25 mouse cellular contexts compared by ENCODE assay signal in genomic region chr16:41235829-41236228, GRCm38 (mm10).
DNase-seq lines count a peak whose midpoint lies in the region; ATAC-seq and TF ChIP-seq lines count a peak whose summit lies in the region.
"Had no signal": no experiment of that assay in that cellular context is flagged by ENCODE, and none has a peak within 500 bp of the region (broad histone marks: within the 10 kb centered on the region; RNA-seq: fewer than 3 reads in every experiment).

No protein-coding gene starts in this region.

- H3K36me3 ChIP-seq in forebrain, embryonic 13.5 days (ENCODE audit: poor library complexity, severe bottlenecking): no peaks in the 10 kb centered on the region
- no peaks in the 10 kb centered on the region for H3K36me3 ChIP-seq in forebrain, embryonic 10.5 days (replicated peaks)
- H3K36me3 ChIP-seq in midbrain, embryonic 12.5 days: no peaks in the 10 kb centered on the region
- H3K36me3 ChIP-seq in midbrain, embryonic 11.5 days (ENCODE audit: control insufficient read depth, insufficient read depth, low read length): no peaks in the 10 kb centered on the region
- no peaks in the 10 kb centered on the region for H3K36me3 ChIP-seq in midbrain, embryonic 16.5 days (ENCODE audit: control insufficient read depth, insufficient read depth, low read length)
- no peaks in the 10 kb centered on the region for H3K36me3 ChIP-seq in midbrain, postnatal 0 days (ENCODE audit: insufficient read depth, low read length)
- H3K36me3 ChIP-seq in kidney, adult 2 months (ENCODE audit: control insufficient read depth, insufficient read depth, low read length): no peaks in the 10 kb centered on the region
- H3K36me3 ChIP-seq: forebrain, embryonic 12.5 days; heart, embryonic 10.5 days; heart, embryonic 13.5 days had no signal

- H3K4me2 ChIP-seq in forebrain, embryonic 13.5 days: no peak overlapping the region
- no peak overlapping the region for H3K4me2 ChIP-seq in midbrain, embryonic 12.5 days (replicated peaks)
- H3K4me2 ChIP-seq in midbrain, embryonic 11.5 days: no peak overlapping the region
- H3K4me2 ChIP-seq in midbrain, embryonic 16.5 days (ENCODE audit: low read length): no peak overlapping the region
- H3K4me2 ChIP-seq in midbrain, postnatal 0 days (ENCODE audit: low read depth, low read length, poor library complexity, severe bottlenecking): no peak overlapping the region
- H3K4me2 ChIP-seq: forebrain, embryonic 12.5 days; heart, embryonic 13.5 days; hindbrain, embryonic 14.5 days had no signal

- ATAC-seq in forebrain, embryonic 13.5 days: peak; percentile 13; the same call in 1 of the 2 replicates
- ATAC-seq in midbrain, embryonic 12.5 days (ENCODE audit: low FRiP score, low read depth): peak; percentile 23; the same call in 1 of the 2 replicates
- no peak for ATAC-seq in midbrain, embryonic 11.5 days (ENCODE audit: low FRiP score)
- ATAC-seq in midbrain, embryonic 16.5 days: 0 out of 2 replicates have a peak, but pooled peaks have one; percentile 56
- no peak for ATAC-seq in midbrain, postnatal 0 days (ENCODE audit: low FRiP score)
- ATAC-seq: activated CD4-positive, CD25-positive, alpha-beta regulatory T cell, adult 4 months; forebrain, postnatal 0 days; hindbrain, postnatal 0 days had no signal

- DNase-seq in forebrain, embryonic 10.5 days (ENCODE audit: extremely low spot score, low spot score): no peak
- DNase-seq in midbrain, embryonic 11.5 days (ENCODE audit: low spot score, missing footprints): no peak
- no peak for DNase-seq in midbrain, postnatal 0 days (ENCODE audit: low spot score)
- DNase-seq in retina, postnatal 1 day: peak; percentile 67
- no peak for DNase-seq in kidney, adult 2 months
- DNase-seq: adrenal gland, adult 8-10 months; adrenal gland, postnatal 25 days; cerebellum, adult 18-20 months; cerebellum, adult 9-10 months; cerebellum, postnatal 14 days; forebrain, postnatal 0 days; gastrocnemius, adult 2 months; gastrocnemius, postnatal 14 days; heart, adult 18-20 months; heart, postnatal 14 days; heart, postnatal 4 days had no signal

- H3K9ac ChIP-seq in forebrain, embryonic 13.5 days: no peak overlapping the region
- no peak overlapping the region for H3K9ac ChIP-seq in midbrain, embryonic 12.5 days (replicated peaks)
- no peak overlapping the region for H3K9ac ChIP-seq in midbrain, embryonic 11.5 days (ENCODE audit: low read length)
- H3K9ac ChIP-seq in midbrain, embryonic 16.5 days (ENCODE audit: low read depth, low read length): no peak overlapping the region
- H3K9ac ChIP-seq in midbrain, postnatal 0 days (replicated peaks; ENCODE audit: low read length, poor library complexity, severe bottlenecking): no peak overlapping the region
- H3K9ac ChIP-seq: forebrain, embryonic 12.5 days; forebrain, postnatal 0 days; heart, embryonic 13.5 days; hindbrain, embryonic 14.5 days had no signal

- no peak overlapping the region for H3K4me3 ChIP-seq in forebrain, embryonic 13.5 days
- no peak overlapping the region for H3K4me3 ChIP-seq in forebrain, embryonic 10.5 days
- H3K4me3 ChIP-seq in midbrain, embryonic 12.5 days: no peak overlapping the region
- no peak overlapping the region for H3K4me3 ChIP-seq in midbrain, embryonic 11.5 days (ENCODE audit: low read depth, low read length)
- no peak overlapping the region for H3K4me3 ChIP-seq in midbrain, embryonic 16.5 days (ENCODE audit: low read depth, low read length)
- H3K4me3 ChIP-seq in midbrain, postnatal 0 days (ENCODE audit: low read depth, low read length): no peak overlapping the region
- no peak overlapping the region for H3K4me3 ChIP-seq in kidney, adult 2 months (ENCODE audit: insufficient read depth, low read depth, low read length)
- H3K4me3 ChIP-seq: forebrain, embryonic 12.5 days; gastrocnemius, adult 2 months; heart, embryonic 10.5 days; heart, embryonic 13.5 days had no signal

- no peak for TF ChIP-seq POLR2A in kidney, adult 2 months (IDR thresholded peaks at IDR 0.05; ENCODE audit: low read depth, low read length)

- no peak overlapping the region for H3K27ac ChIP-seq in forebrain, embryonic 13.5 days
- no peak overlapping the region for H3K27ac ChIP-seq in forebrain, embryonic 10.5 days
- H3K27ac ChIP-seq in midbrain, embryonic 12.5 days (replicated peaks): no peak overlapping the region
- H3K27ac ChIP-seq in midbrain, embryonic 11.5 days (ENCODE audit: low read depth, low read length): no peak overlapping the region
- H3K27ac ChIP-seq in midbrain, embryonic 16.5 days (ENCODE audit: low read length): no peak overlapping the region
- no peak overlapping the region for H3K27ac ChIP-seq in midbrain, postnatal 0 days (ENCODE audit: low read depth, low read length)
- no peak overlapping the region for H3K27ac ChIP-seq in kidney, adult 2 months (ENCODE audit: insufficient read depth, low read depth, low read length)
- H3K27ac ChIP-seq: forebrain, embryonic 12.5 days; gastrocnemius, adult 2 months; heart, embryonic 10.5 days; heart, embryonic 13.5 days; hindbrain, embryonic 14.5 days; hindbrain, postnatal 0 days had no signal

- H3K4me1 ChIP-seq in forebrain, embryonic 13.5 days: no peaks in the 10 kb centered on the region
- no peaks in the 10 kb centered on the region for H3K4me1 ChIP-seq in forebrain, embryonic 10.5 days
- H3K4me1 ChIP-seq in midbrain, embryonic 12.5 days: no peaks in the 10 kb centered on the region
- H3K4me1 ChIP-seq in midbrain, embryonic 11.5 days (ENCODE audit: control insufficient read depth, insufficient read depth, low read length): no peaks in the 10 kb centered on the region
- peaks cover 3% of the 10 kb centered on the region; the same call in 1 of the 2 replicates for H3K4me1 ChIP-seq in midbrain, embryonic 16.5 days (ENCODE audit: control insufficient read depth, insufficient read depth, low read length)
- no peaks in the 10 kb centered on the region for H3K4me1 ChIP-seq in midbrain, postnatal 0 days (ENCODE audit: insufficient read depth, low read length)
- H3K4me1 ChIP-seq in kidney, adult 2 months (ENCODE audit: control insufficient read depth, insufficient read depth, low read length): no peaks in the 10 kb centered on the region
- H3K4me1 ChIP-seq: forebrain, embryonic 12.5 days; heart, embryonic 10.5 days; heart, embryonic 13.5 days had no signal

- H3K9me3 ChIP-seq in forebrain, embryonic 13.5 days (replicated peaks): no peaks in the 10 kb centered on the region
- no peaks in the 10 kb centered on the region for H3K9me3 ChIP-seq in forebrain, embryonic 10.5 days
- no peaks in the 10 kb centered on the region for H3K9me3 ChIP-seq in midbrain, embryonic 12.5 days
- H3K9me3 ChIP-seq in midbrain, embryonic 11.5 days (ENCODE audit: control insufficient read depth, low read length): no peaks in the 10 kb centered on the region
- no peaks in the 10 kb centered on the region for H3K9me3 ChIP-seq in midbrain, embryonic 16.5 days (replicated peaks; ENCODE audit: control insufficient read depth, low read length, poor library complexity, severe bottlenecking)
- H3K9me3 ChIP-seq in midbrain, postnatal 0 days (ENCODE audit: low read length): no peaks in the 10 kb centered on the region
- H3K9me3 ChIP-seq: forebrain, embryonic 12.5 days; heart, embryonic 10.5 days; heart, embryonic 13.5 days had no signal

- no peak for TF ChIP-seq CTCF in midbrain, postnatal 0 days (IDR thresholded peaks at IDR 0.05)
- no peak for TF ChIP-seq CTCF in kidney, adult 2 months (conservative IDR thresholded peaks at IDR 0.05; ENCODE audit: insufficient read depth, insufficient read length, low read depth, low read length)

- no peaks in the 10 kb centered on the region for H3K27me3 ChIP-seq in forebrain, embryonic 13.5 days
- no peaks in the 10 kb centered on the region for H3K27me3 ChIP-seq in forebrain, embryonic 10.5 days (ENCODE audit: poor library complexity, severe bottlenecking)
- H3K27me3 ChIP-seq in midbrain, embryonic 12.5 days: no peaks in the 10 kb centered on the region
- no peaks in the 10 kb centered on the region for H3K27me3 ChIP-seq in midbrain, embryonic 11.5 days (ENCODE audit: control insufficient read depth, insufficient read depth, low read length)
- H3K27me3 ChIP-seq in midbrain, embryonic 16.5 days (ENCODE audit: control insufficient read depth, insufficient read depth, low read depth, low read length): no peaks in the 10 kb centered on the region
- no peaks in the 10 kb centered on the region for H3K27me3 ChIP-seq in midbrain, postnatal 0 days (ENCODE audit: insufficient read depth, low read length)
- no peaks in the 10 kb centered on the region for H3K27me3 ChIP-seq in kidney, adult 2 months (replicated peaks; ENCODE audit: control insufficient read depth, insufficient read depth, low read length)
- H3K27me3 ChIP-seq: forebrain, embryonic 12.5 days; heart, embryonic 13.5 days had no signal

Comparison
In these comparisons a context has a peak if more than half of its experiments do, and no peak if none do; other contexts are left out.
1. ATAC-seq: peak in forebrain, embryonic 13.5 days (single experiment), midbrain, embryonic 12.5 days (single experiment) and midbrain, embryonic 16.5 days (single experiment); none in midbrain, embryonic 11.5 days (single experiment) and midbrain, postnatal 0 days (single experiment).